Mouse (Mus musculus): ENCODE measurements around the gene Lgi4.

DNA sequence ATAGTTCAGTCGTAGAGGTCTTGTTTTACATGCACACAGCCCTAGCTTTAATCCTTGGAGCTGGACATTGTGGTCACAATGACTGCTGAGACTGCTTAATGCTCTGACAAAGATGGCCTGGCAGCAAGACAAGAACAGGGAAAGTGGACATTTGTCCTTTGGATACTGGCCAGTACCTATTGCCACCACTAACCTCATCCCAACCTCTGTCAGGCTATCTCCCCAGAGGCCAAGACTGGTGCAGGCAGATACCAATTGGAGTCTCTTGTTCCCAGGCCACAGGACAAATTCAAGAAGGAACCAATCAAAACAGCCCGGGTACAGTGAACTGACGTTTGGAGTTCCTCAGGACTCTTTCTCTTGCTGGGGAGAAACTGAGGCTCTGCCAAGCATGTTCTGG, 29.1 kb downstream of the Lgi4 start:
- TF ChIP-seq CTCF (IDR thresholded peaks at IDR 0.05; ENCODE audit: low read depth) (no peak), EP300 (IDR thresholded peaks at IDR 0.05; ENCODE audit: low read depth) (no peak)
